In genomic region chr16:71724898-71725297, GRCm38 (mm10) we compare ENCODE assay signal across 23 mouse cellular contexts.
"Had no signal": no experiment of that assay in that cellular context is flagged by ENCODE, and none has a peak within 500 bp of the region (broad histone marks: within the 10 kb centered on the region; RNA-seq: fewer than 3 reads in every experiment).

No protein-coding gene starts in this region.

- H3K36me3 ChIP-seq: limb, embryonic 10.5 days; limb, embryonic 13.5 days; liver, embryonic 12.5 days; liver, embryonic 15.5 days; lung, embryonic 15.5 days; neural tube, embryonic 12.5 days; neural tube, embryonic 15.5 days had no signal

- H3K4me1 ChIP-seq: limb, embryonic 10.5 days; limb, embryonic 13.5 days; liver, embryonic 12.5 days; liver, embryonic 15.5 days; lung, embryonic 15.5 days; megakaryocyte, embryonic 14.5 days; neural tube, embryonic 12.5 days; neural tube, embryonic 15.5 days had no signal

- H3K9ac ChIP-seq: limb, embryonic 13.5 days; liver, embryonic 12.5 days; liver, embryonic 15.5 days; lung, embryonic 15.5 days; neural tube, embryonic 12.5 days; neural tube, embryonic 15.5 days had no signal

- DNase-seq: kidney, adult 18-20 months; kidney, adult 9 months; kidney, postnatal 14 days; kidney, postnatal 4 days; liver; lung, adult 18-20 months; lung, postnatal 10 days; lung, postnatal 36 days; right cerebral cortex, adult 18-20 months; right cerebral cortex, postnatal 14 days; right cerebral cortex, postnatal 4 days; thymus, adult 2 months; thymus, postnatal 14 days; thymus, postnatal 4 days had no signal

- H3K27me3 ChIP-seq: limb, embryonic 13.5 days; liver, embryonic 12.5 days; liver, embryonic 15.5 days; lung, embryonic 15.5 days; megakaryocyte, embryonic 14.5 days; neural tube, embryonic 12.5 days; neural tube, embryonic 15.5 days had no signal

- H3K4me2 ChIP-seq: limb, embryonic 13.5 days; liver, embryonic 12.5 days; liver, embryonic 15.5 days; lung, embryonic 15.5 days; neural tube, embryonic 12.5 days; neural tube, embryonic 15.5 days had no signal

- H3K4me3 ChIP-seq: limb, embryonic 10.5 days; limb, embryonic 13.5 days; liver, embryonic 12.5 days; liver, embryonic 15.5 days; lung, embryonic 15.5 days; megakaryocyte, embryonic 14.5 days; neural tube, embryonic 12.5 days; neural tube, embryonic 15.5 days had no signal

- H3K27ac ChIP-seq: limb, embryonic 10.5 days; limb, embryonic 13.5 days; liver, embryonic 12.5 days; liver, embryonic 15.5 days; lung, embryonic 15.5 days; neural tube, embryonic 12.5 days; neural tube, embryonic 15.5 days; stomach, postnatal 0 days had no signal

- ATAC-seq: liver, embryonic 12.5 days had no signal

- H3K9me3 ChIP-seq: limb, embryonic 10.5 days; limb, embryonic 13.5 days; liver, embryonic 12.5 days; liver, embryonic 15.5 days; lung, embryonic 15.5 days; megakaryocyte, embryonic 14.5 days; neural tube, embryonic 12.5 days; neural tube, embryonic 15.5 days had no signal
